Mouse (Mus musculus) ES-Bruce4 (cell line): ENCODE measurements around the gene Slc6a4. TPM values are rescaled to one million over a fixed set of nuclear protein-coding genes. Genes with fewer than 3 reads are reported as not detected.

Experiments
- H3K27ac ChIP-seq: 2 replicates; pipeline ENCODE4 v1.5.1; 2012; ENCODE audit warnings: low read length, inconsistent platforms; ENCODE audit not compliant: insufficient read depth
- H3K27me3 ChIP-seq: 2 replicates; pipeline ENCODE4 v1.6.1; 2012; ENCODE audit warnings: mild to moderate bottlenecking, low read length, inconsistent platforms; ENCODE audit not compliant: control insufficient read depth, poor library complexity, insufficient read depth, severe bottlenecking
- H3K36me3 ChIP-seq: 2 replicates; pipeline ENCODE4 v1.6.1; 2012; ENCODE audit warnings: inconsistent platforms, mild to moderate bottlenecking, low read length, moderate library complexity; ENCODE audit not compliant: control insufficient read depth, poor library complexity, insufficient read depth, severe bottlenecking
- H3K4me1 ChIP-seq: one replicate; pipeline ENCODE4 v1.8.1; 2011; ENCODE audit warnings: low read length; ENCODE audit not compliant: control insufficient read depth, insufficient read depth
- H3K4me3 ChIP-seq: 2 replicates; pipeline ENCODE4 v1.5.1; 2011; ENCODE audit warnings: low read depth, mild to moderate bottlenecking, low read length
- H3K9ac ChIP-seq: 2 replicates; pipeline ENCODE4 v1.6.1; 2012; ENCODE audit warnings: low read depth, mild to moderate bottlenecking, inconsistent platforms; ENCODE audit not compliant: poor library complexity, severe bottlenecking
- H3K9me3 ChIP-seq: replicated peaks from 2 replicates; pipeline ENCODE4 v1.6.1; 2012; ENCODE audit warnings: mild to moderate bottlenecking, low read length, inconsistent platforms; ENCODE audit not compliant: control insufficient read depth, poor library complexity, insufficient read depth, severe bottlenecking
- CTCF ChIP-seq: IDR thresholded peaks from one replicate; pipeline ENCODE4 v1.8.1; 2011; ENCODE audit warnings: low read depth, low read length
- EP300 ChIP-seq: IDR thresholded peaks from 2 replicates; pipeline ENCODE4 v1.6.1; 2011; ENCODE audit warnings: low read depth, low read length; ENCODE audit not compliant: insufficient read depth
- POLR2A ChIP-seq: IDR thresholded peaks from one replicate; pipeline ENCODE4 v1.8.1; 2011; ENCODE audit warnings: low read length; ENCODE audit not compliant: insufficient read depth
- polyA plus RNA-seq: library from polyadenylated mRNA; stranded (reverse); fragments of >200 nt; gene quantifications from 2 replicates; pipeline ENCODE4 v1.2.4, GENCODE M21; 2011; ENCODE audit warnings: low read depth; ENCODE audit not compliant: missing spikeins, insufficient read depth, insufficient read length

Slc6a4 gene
- polyA plus RNA-seq, 1 experiment = not detected

- H3K4me1 ChIP-seq = no peaks in the 10 kb centered on the region
- TF ChIP-seq CTCF (no peak), EP300 (no peak), POLR2A (no peak)
Observed at GRCm38 (mm10) chr11:77079361-77079760, 81.0 kb downstream of the Slc6a4 start.

More at GRCm38 (mm10) chr11:77079361-77079760, 81.0 kb downstream of the Slc6a4 start:
- Histone ChIP-seq H3K27ac (no peak overlapping the region), H3K36me3 (peaks cover 19% of the 10 kb centered on the region), H3K9me3 (no peaks in the 10 kb centered on the region), H3K27me3 (no peaks in the 10 kb centered on the region), H3K9ac (no peak overlapping the region), H3K4me3 (no peak overlapping the region)

Other genes starting within 250 kb of the Slc6a4 start
- gene Gosr1, start 235.0 kb upstream of the Slc6a4 start, polyA plus RNA-seq = 30.2 and 34.9 TPM in 2 replicates
- gene Cpd, start 151.6 kb upstream of the Slc6a4 start, polyA plus RNA-seq = 30.1 and 30.9 TPM in 2 replicates
- gene Tmigd1, start 96.4 kb upstream of the Slc6a4 start, polyA plus RNA-seq = not detected in 2 replicates
- 133 and 141 TPM in 2 replicates for gene Blmh, start 73.8 kb upstream of the Slc6a4 start, polyA plus RNA-seq
- 28.3 and 35.4 TPM in 2 replicates for gene Nsrp1, start 79.8 kb downstream of the Slc6a4 start, polyA plus RNA-seq
- gene Efcab5, start 190.4 kb downstream of the Slc6a4 start, polyA plus RNA-seq = not detected in 2 replicates
- gene Ssh2, start 217.7 kb downstream of the Slc6a4 start, polyA plus RNA-seq = 6.0 and 6.1 TPM in 2 replicates